Mouse (Mus musculus): ENCODE results near the gene Mrps18b.

Mrps18b gene

GRCm38 (mm10) chr17:35874721-35875120 is 41.5 kb downstream of the Mrps18b start:
- no peak for DNase-seq (ENCODE audit: low read depth, low spot score)

- peak; percentile 79 for DNase-seq (ENCODE audit: low read depth, low spot score)
Observed at GRCm38 (mm10) chr17:35873774-35874519, 42.2 kb downstream of the Mrps18b start.

GRCm38 (mm10) chr17:35870884-35871696 is 45.1 kb downstream of the Mrps18b start:
- DNase-seq (ENCODE audit: low read depth, low spot score) = no peak

GRCm38 (mm10) chr17:35870151-35870883 is 45.9 kb downstream of the Mrps18b start:
- no peak for DNase-seq (ENCODE audit: low read depth, low spot score)

GRCm38 (mm10) chr17:35869346-35870067 is 46.7 kb downstream of the Mrps18b start:
- no peak for DNase-seq (ENCODE audit: low read depth, low spot score)

GRCm38 (mm10) chr17:35868961-35869345 is 47.2 kb downstream of the Mrps18b start:
- no peak for DNase-seq (ENCODE audit: low read depth, low spot score)

GRCm38 (mm10) chr17:35868165-35868820 is 47.9 kb downstream of the Mrps18b start:
- no peak for DNase-seq (ENCODE audit: low read depth, low spot score)

GRCm38 (mm10) chr17:35866911-35867890 is 49.0 kb downstream of the Mrps18b start:
- no peak for DNase-seq (ENCODE audit: low read depth, low spot score)

GRCm38 (mm10) chr17:35866281-35866831 is 49.8 kb downstream of the Mrps18b start:
- peak; percentile 42 for DNase-seq (ENCODE audit: low read depth, low spot score)

- peak; percentile 82 for DNase-seq (ENCODE audit: low read depth, low spot score)
Observed at GRCm38 (mm10) chr17:35865481-35866280, 50.5 kb downstream of the Mrps18b start, which contains the start of gene Ppp1r18. TSS of gene Ppp1r18 (plus strand) at chr17:35865593.

GRCm38 (mm10) chr17:35864832-35865353 is 51.3 kb downstream of the Mrps18b start:
- no peak for DNase-seq (ENCODE audit: low read depth, low spot score)

GRCm38 (mm10) chr17:35861198-35861857 is 54.9 kb downstream of the Mrps18b start, which contains the start of gene Nrm:
TSS of gene Nrm (plus strand) at chr17:35861318.
- peak; percentile 83 for DNase-seq (ENCODE audit: low read depth, low spot score)

GRCm38 (mm10) chr17:35860831-35861197 is 55.4 kb downstream of the Mrps18b start:
- DNase-seq (ENCODE audit: low read depth, low spot score) = no peak

All from forelimb bud, embryonic 11.5 days (tissue).